Mouse (Mus musculus) liver, embryonic 14.5 days (tissue): ENCODE measurements around the gene Wdr75. TPM values are rescaled to one million over a fixed set of nuclear protein-coding genes. Genes with fewer than 3 reads are reported as not detected.

ENCODE experiments used
- ATAC-seq: fragments of 200-750 bp; cut with Nextera tagmentation; 2 replicates; pipeline ENCODE4 v1.8.0; 2017; ENCODE audit warnings: moderate number of reproducible peaks, mild to moderate bottlenecking, moderate library complexity; ENCODE audit not compliant: insufficient read depth
- DNase-seq, 3 experiments: peaks; one replicate each; pipeline ENCODE4 v3.0.0-alpha.2; 2012 to 2013; ENCODE audit warnings: low read depth in 3 of 3, low spot score in 3 of 3
- H3K27ac ChIP-seq: fragments of 300-500 bp; sonication (generic); 2 replicates; pipeline ENCODE4 v1.5.1; 2014; ENCODE audit warnings: moderate library complexity, mild to moderate bottlenecking, control low read depth, inconsistent platforms
- H3K27me3 ChIP-seq: fragments of 300-500 bp; sonication (generic); 2 replicates; pipeline ENCODE4 v1.6.1; 2014; ENCODE audit warnings: mild to moderate bottlenecking, low read length, moderate library complexity; ENCODE audit not compliant: control insufficient read depth, insufficient read depth
- H3K36me3 ChIP-seq: fragments of 300-500 bp; sonication (generic); replicated peaks from 2 replicates; pipeline ENCODE4 v1.6.1; 2014; ENCODE audit warnings: low read depth; ENCODE audit not compliant: control insufficient read depth, insufficient read depth
- H3K4me1 ChIP-seq, 2 experiments: fragments of 200-500 bp in 1 of 2; fragments of 300-500 bp in 1 of 2; sonication (generic) in 1 of 2; replicated peaks; 2 replicates each; pipeline ENCODE4 v1.6.1; 2012 to 2014; ENCODE audit warnings: antibody characterized with exemption in 1 of 2, inconsistent platforms in 1 of 2, low read length in 1 of 2; ENCODE audit not compliant: control insufficient read depth in 2 of 2, insufficient read depth in 2 of 2
- H3K4me2 ChIP-seq: fragments of 300-500 bp; sonication (generic); 2 replicates; pipeline ENCODE4 v1.6.1; 2014; ENCODE audit warnings: low read depth, mild to moderate bottlenecking, control low read depth, moderate library complexity
- H3K4me3 ChIP-seq, 2 experiments: fragments of 200-500 bp in 1 of 2; fragments of 300-500 bp in 1 of 2; sonication (generic) in 1 of 2; 2 replicates each; pipeline ENCODE4 v1.5.1; 2012 to 2014; ENCODE audit warnings: low read depth in 2 of 2, low read length in 2 of 2, mild to moderate bottlenecking in 2 of 2, control low read depth in 1 of 2, inconsistent platforms in 1 of 2, moderate library complexity in 1 of 2; ENCODE audit not compliant: insufficient read depth in 1 of 2
- H3K9ac ChIP-seq: fragments of 300-500 bp; sonication (generic); replicated peaks from 2 replicates; pipeline ENCODE4 v1.6.1; 2014; ENCODE audit warnings: mild to moderate bottlenecking, control low read depth, moderate library complexity
- H3K9me3 ChIP-seq: fragments of 300-500 bp; sonication (generic); 2 replicates; pipeline ENCODE4 v1.6.1; 2016; ENCODE audit warnings: low read length, mixed read lengths; ENCODE audit not compliant: control insufficient read depth
- CTCF ChIP-seq: IDR thresholded peaks from 2 replicates; pipeline ENCODE4 v1.5.1; 2016; ENCODE audit warnings: antibody characterized with exemption, low read depth, control low read depth
- EP300 ChIP-seq: IDR thresholded peaks from 2 replicates; pipeline ENCODE4 v1.6.1; 2016; ENCODE audit warnings: antibody characterized with exemption, low read depth
- WGBS: fragments of 180-500 bp; shearing (Covaris S2); extraction: QIAGEN DNeasy Blood & Tissue Kit; methylation state at CpG from one replicate; pipeline ENCODE4 v1.1.7; 2014; ENCODE audit not compliant: insufficient replicate concordance; 5-methylcytosine and 5-hydroxymethylcytosine counted together
- polyA plus RNA-seq, 2 experiments: library from polyadenylated mRNA; depleted of rRNA in 1 of 2; stranded (reverse) in 1 of 2; unstranded in 1 of 2; fragments of >200 nt; fragmentation: Nextera tagmentation in 1 of 2; extraction: Ambion mirVana in 1 of 2; gene quantifications; 2 replicates each; pipeline versions ENCODE4 v1.2.1 to v1.2.3; 2012 to 2014

The Wdr75 gene
- polyA plus RNA-seq (2012; rRNA removed) (32.5 and 36.2 TPM in 2 replicates), polyA plus RNA-seq (2014; fragmentation: Nextera tagmentation; extraction: Ambion mirVana) (43.3 and 57.4 TPM in 2 replicates)

GRCm38 (mm10) chr1:45794969-45795908 lies at the start of gene Wdr75:
TSS of gene Wdr75 (plus strand) at chr1:45795166.
- TF ChIP-seq EP300 (peak; percentile 40), CTCF (no peak)
- Histone ChIP-seq H3K36me3 (peaks cover 2% of the 10 kb centered on the region; the same call in 1 of the 2 replicates), H3K4me1 (peaks cover 0 to 5% of the 10 kb centered on the region in 2 experiments; a peak in 2 of 4 replicates), H3K4me2 (peak within 1 kb of the TSS; percentile 89), H3K27ac (peak within 1 kb of the TSS; percentile 47), H3K9me3 (no peaks in the 10 kb centered on the region), H3K9ac (peak within 1 kb of the TSS; percentile 83), H3K4me3 (peak within 1 kb of the TSS; percentile 81 to 92), H3K27me3 (no peaks in the 10 kb centered on the region)
- DNase-seq (peak; percentile 86 to 89 (median 88)), ATAC-seq (peak; percentile 99)
- under 1% methylated on average over 69 of the region's 70 CpGs for WGBS

GRCm38 (mm10) chr1:45755902-45756301 lies 39.1 kb upstream of the Wdr75 start:
- DNase-seq (no peak), ATAC-seq (no peak)
- Histone ChIP-seq H3K27ac (no peak overlapping the region), H3K27me3 (no peaks in the 10 kb centered on the region), H3K4me3 (no peak overlapping the region), H3K4me2 (no peak overlapping the region), H3K4me1 (peaks cover 6 to 7% of the 10 kb centered on the region in 2 experiments), H3K9ac (no peak overlapping the region), H3K36me3 (no peaks in the 10 kb centered on the region), H3K9me3 (no peaks in the 10 kb centered on the region)
- TF ChIP-seq CTCF (no peak), EP300 (no peak)

DNA sequence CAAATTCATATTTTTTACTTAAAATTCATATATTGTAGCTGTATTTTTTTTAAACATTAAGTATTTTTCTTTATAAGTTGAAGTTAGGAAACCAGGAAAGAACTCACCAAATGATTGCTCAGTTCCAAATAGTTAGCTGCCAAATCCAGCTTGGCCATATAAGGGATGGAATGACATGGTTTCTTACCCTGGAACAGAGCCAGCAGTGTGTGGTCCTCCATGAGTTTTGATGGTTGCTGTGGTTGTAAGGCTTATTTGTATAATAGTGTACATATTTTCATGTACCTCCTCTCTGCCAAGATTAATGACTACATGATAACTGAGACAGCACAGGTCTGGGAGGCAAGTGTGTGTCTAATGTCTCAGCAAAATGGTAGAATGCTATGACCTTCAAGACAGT lies 38.3 kb upstream of the Wdr75 start:
- Histone ChIP-seq H3K36me3 (no peaks in the 10 kb centered on the region), H3K27me3 (no peaks in the 10 kb centered on the region), H3K4me3 (no peak overlapping the region), H3K4me2 (no peak overlapping the region), H3K9me3 (no peaks in the 10 kb centered on the region), H3K27ac (no peak overlapping the region), H3K4me1 (peaks cover 11 to 13% of the 10 kb centered on the region in 2 experiments), H3K9ac (no peak overlapping the region)
- ATAC-seq, result no peak
- no peak for DNase-seq
- TF ChIP-seq CTCF (no peak), EP300 (no peak)

- ATAC-seq (no peak), DNase-seq (no peak)
- H3K27me3 ChIP-seq, result no peaks in the 10 kb centered on the region
- H3K4me2 ChIP-seq, result no peak overlapping the region
- H3K9ac ChIP-seq, result no peak overlapping the region
- H3K9me3 ChIP-seq, result no peaks in the 10 kb centered on the region
- H3K27ac ChIP-seq, result no peak overlapping the region
- 62% methylated on average over 1 of the region's 1 CpGs for WGBS
- H3K4me1 ChIP-seq, result peaks cover 16 to 17% of the 10 kb centered on the region in 2 experiments
- TF ChIP-seq EP300 (no peak), CTCF (no peak)
- H3K4me3 ChIP-seq, result no peak overlapping the region
- no peaks in the 10 kb centered on the region for H3K36me3 ChIP-seq
Measured at GRCm38 (mm10) chr1:45758011-45758410, 37.0 kb upstream of the Wdr75 start.
